Mouse (Mus musculus) MEL (cell line): ENCODE results near the gene Cyb5d2. TPM values are rescaled to one million over a fixed set of nuclear protein-coding genes. Genes with fewer than 3 reads are reported as not detected.
A peak's percentile ranks its signal among the peaks of the same experiment; 100 is the strongest.
"Not testable (repeated sequence)": the region's sequence is repeated elsewhere in the genome, so short reads cannot be mapped to it uniquely, and the experiment has no call there.

ENCODE experiments used
- DNase-seq: peaks from one replicate; pipeline ENCODE4 v3.0.0; 2011; ENCODE audit warnings: low read depth, low spot score
- H3K27ac ChIP-seq: 2 replicates; pipeline ENCODE4 v1.5.1; 2012; ENCODE audit warnings: low read depth, mild to moderate bottlenecking, control low read depth, low read length, moderate library complexity; ENCODE audit not compliant: control insufficient read depth
- H3K27me3 ChIP-seq, 2 experiments: fragments of 150-350 bp in 1 of 2; sonication (generic) in 1 of 2; 2 replicates each; pipeline ENCODE4 v1.6.1; 2012; ENCODE audit warnings: low read length in 2 of 2, mild to moderate bottlenecking in 2 of 2, improper control_type of control experiment in 1 of 2, moderate library complexity in 1 of 2; ENCODE audit not compliant: insufficient read depth in 2 of 2, control insufficient read depth in 1 of 2
- H3K36me3 ChIP-seq, 2 experiments: 2 replicates each; pipeline ENCODE4 v1.6.1; 2012 to 2014; ENCODE audit warnings: low read length in 2 of 2, improper control_type of control experiment in 1 of 2, inconsistent platforms in 1 of 2, mild to moderate bottlenecking in 1 of 2; ENCODE audit not compliant: insufficient read depth in 2 of 2, control insufficient read depth in 1 of 2
- H3K4me1 ChIP-seq, 2 experiments: fragments of 150-350 bp in 1 of 2; sonication (generic) in 1 of 2; 2 replicates each; pipeline ENCODE4 v1.6.1; 2012; ENCODE audit warnings: low read length in 2 of 2, improper control_type of control experiment in 1 of 2, mild to moderate bottlenecking in 1 of 2; ENCODE audit not compliant: insufficient read depth in 2 of 2, control insufficient read depth in 1 of 2
- H3K4me3 ChIP-seq, 2 experiments: fragments of 150-350 bp in 1 of 2; sonication (generic) in 1 of 2; 2 replicates each; pipeline ENCODE4 v1.5.1; 2012; ENCODE audit warnings: low read depth in 2 of 2, low read length in 2 of 2, mild to moderate bottlenecking in 2 of 2, moderate library complexity in 2 of 2, control low read depth in 1 of 2, improper control_type of control experiment in 1 of 2; ENCODE audit not compliant: control insufficient read depth in 1 of 2, insufficient read depth in 1 of 2
- H3K79me2 ChIP-seq: 2 replicates; pipeline ENCODE4 v1.6.1; 2012; ENCODE audit warnings: mild to moderate bottlenecking, low read length, moderate library complexity; ENCODE audit not compliant: control insufficient read depth, poor library complexity, insufficient read depth
- H3K9ac ChIP-seq: 2 replicates; pipeline ENCODE4 v1.6.1; 2012; ENCODE audit warnings: low read depth, mild to moderate bottlenecking, control low read depth, low read length, moderate library complexity; ENCODE audit not compliant: control insufficient read depth, poor library complexity, severe bottlenecking
- H3K9me3 ChIP-seq: fragments of 150-350 bp; sonication (generic); replicated peaks from 2 replicates; pipeline ENCODE4 v1.6.1; 2012; ENCODE audit warnings: mild to moderate bottlenecking, low read length, improper control_type of control experiment, moderate library complexity; ENCODE audit not compliant: insufficient read depth
- BHLHE40 ChIP-seq: IDR thresholded peaks from 2 replicates; pipeline ENCODE4 v1.6.1; 2012; ENCODE audit warnings: low read depth, mild to moderate bottlenecking, inconsistent platforms, low read length, improper control_type of control experiment, borderline replicate concordance
- CHD2 ChIP-seq: IDR thresholded peaks from 2 replicates; pipeline ENCODE4 v1.6.1; 2011; ENCODE audit warnings: low read length, improper control_type of control experiment
- CTCF ChIP-seq, 3 experiments: IDR thresholded peaks in 2 of 3; conservative IDR thresholded peaks in 1 of 3; 2 replicates each; pipeline ENCODE4 v1.5.1; 2011 to 2012; ENCODE audit warnings: low read length in 3 of 3, low read depth in 2 of 3, mild to moderate bottlenecking in 2 of 3, improper control_type of control experiment in 1 of 3, inconsistent platforms in 1 of 3, mixed read lengths in 1 of 3, moderate library complexity in 1 of 3; ENCODE audit not compliant: control insufficient read depth in 1 of 3, insufficient read depth in 1 of 3, poor library complexity in 1 of 3, severe bottlenecking in 1 of 3
- E2F4 ChIP-seq: IDR thresholded peaks from 2 replicates; pipeline ENCODE4 v1.6.1; 2011; ENCODE audit warnings: low read depth, low read length, improper control_type of control experiment, borderline replicate concordance
- ETS1 ChIP-seq: IDR thresholded peaks from 2 replicates; pipeline ENCODE4 v1.6.1; 2012; ENCODE audit warnings: low read depth, mild to moderate bottlenecking, inconsistent platforms, low read length, improper control_type of control experiment, moderate library complexity
- GATA1 ChIP-seq: IDR thresholded peaks from 2 replicates; pipeline ENCODE4 v1.6.1; 2011; ENCODE audit warnings: low read depth, low read length, improper control_type of control experiment
- MAFK ChIP-seq: IDR thresholded peaks from 2 replicates; pipeline ENCODE4 v1.6.1; 2011; ENCODE audit warnings: low read depth, mild to moderate bottlenecking, low read length, improper control_type of control experiment, borderline replicate concordance
- MYB ChIP-seq: IDR thresholded peaks from 2 replicates; pipeline ENCODE4 v1.6.1; 2011; ENCODE audit warnings: mild to moderate bottlenecking, low read depth, low read length, improper control_type of control experiment
- MYC ChIP-seq: IDR thresholded peaks from 2 replicates; pipeline ENCODE4 v1.6.1; 2011; ENCODE audit warnings: low read depth, mild to moderate bottlenecking, low read length, improper control_type of control experiment, moderate library complexity
- POLR2AphosphoS2 ChIP-seq: IDR thresholded peaks from 2 replicates; pipeline ENCODE4 v1.6.1; 2011; ENCODE audit warnings: low read length, improper control_type of control experiment
- POLR2AphosphoS5 ChIP-seq: IDR thresholded peaks from 2 replicates; pipeline ENCODE4 v1.6.1; 2012; ENCODE audit warnings: low read depth, borderline replicate concordance, mild to moderate bottlenecking, inconsistent platforms, low read length, moderate library complexity, mixed read lengths
- RAD21 ChIP-seq: IDR thresholded peaks from 2 replicates; pipeline ENCODE4 v1.6.1; 2011; ENCODE audit warnings: mild to moderate bottlenecking, low read depth, low read length, improper control_type of control experiment
- SIN3A ChIP-seq: IDR thresholded peaks from 2 replicates; pipeline ENCODE4 v1.6.1; 2012; ENCODE audit warnings: low read length, improper control_type of control experiment, inconsistent platforms
- SMC3 ChIP-seq: IDR thresholded peaks from 2 replicates; pipeline ENCODE4 v1.6.1; 2011; ENCODE audit warnings: low read depth, low read length, improper control_type of control experiment
- TCF12 ChIP-seq: IDR thresholded peaks from 2 replicates; pipeline ENCODE4 v1.6.1; 2014; ENCODE audit warnings: low read depth, mild to moderate bottlenecking, inconsistent platforms, low read length, improper control_type of control experiment, moderate library complexity
- USF1 ChIP-seq: IDR thresholded peaks from 2 replicates; pipeline ENCODE4 v1.6.1; 2014; ENCODE audit warnings: low read depth, mild to moderate bottlenecking, inconsistent platforms, low read length, improper control_type of control experiment, moderate library complexity
- ZMIZ1 ChIP-seq: IDR thresholded peaks from 2 replicates; pipeline ENCODE4 v1.6.1; 2012; ENCODE audit warnings: low read depth, mild to moderate bottlenecking, inconsistent platforms, low read length, improper control_type of control experiment, moderate library complexity
- polyA plus RNA-seq, 2 experiments: library from polyadenylated mRNA; stranded (reverse) in 1 of 2; unstranded in 1 of 2; fragments of >175 nt in 1 of 2; fragments of >200 nt in 1 of 2; gene quantifications; 2 replicates each; pipeline versions ENCODE4 v1.2.1 to v1.2.4; 2012; ENCODE audit warnings: low replicate concordance in 2 of 2, low read depth in 1 of 2; ENCODE audit not compliant: insufficient read length in 2 of 2, insufficient read depth in 1 of 2, missing spikeins in 1 of 2
- total RNA-seq: library from RNA; depleted of rRNA; stranded (reverse); fragments of 300-350 nt; gene quantifications from 2 replicates; pipeline ENCODE4 v1.2.3, GENCODE M21; 2012

The Cyb5d2 gene
- total and polyA plus RNA-seq, 3 experiments = 4.6 to 7.2 TPM; not detected in 1

- H3K79me2 ChIP-seq, H3K9ac ChIP-seq, H3K4me1 ChIP-seq, H3K4me3 ChIP-seq, H3K9me3 ChIP-seq, H3K27ac ChIP-seq, H3K27me3 ChIP-seq: not testable (repeated sequence)
- H3K36me3 ChIP-seq = peaks cover 26 to 60% of the 10 kb centered on the region in 2 experiments
- TF ChIP-seq SMC3 = peak; percentile 64
- 0 out of 2 replicates have a peak, but pooled peaks have one; percentile 7 for TF ChIP-seq POLR2AphosphoS5
- peak; percentile 48 for TF ChIP-seq RAD21
- peak; percentile 29 to 63 (median 59); a peak in 5 of 6 replicates for TF ChIP-seq CTCF (IDR thresholded peaks at IDR 0.05 in 2 of 3, conservative IDR thresholded peaks at IDR 0.05 in 1 of 3; ENCODE audit: control insufficient read depth in 1 of 3, insufficient read depth in 1 of 3, low read depth in 2 of 3, low read length in 3 of 3, poor library complexity in 1 of 3, severe bottlenecking in 1 of 3)
- DNase-seq = peak; percentile 56
Observed at GRCm38 (mm10) chr11:72737517-72737916, 58.4 kb downstream of the Cyb5d2 start.

GRCm38 (mm10) chr11:72736320-72736719 lies 59.6 kb downstream of the Cyb5d2 start:
- DNase-seq = peak; percentile 48
- peaks cover 8% of the 10 kb centered on the region for H3K79me2 ChIP-seq
- no peak overlapping the region for H3K9ac ChIP-seq
- H3K27me3 ChIP-seq = no peaks in the 10 kb centered on the region
- H3K27ac ChIP-seq = no peak overlapping the region
- H3K4me1 ChIP-seq = peaks cover 3 to 7% of the 10 kb centered on the region in 2 experiments; a peak in 2 of 4 replicates
- H3K36me3 ChIP-seq = peaks cover 26 to 61% of the 10 kb centered on the region in 2 experiments
- no peak overlapping the region for H3K4me3 ChIP-seq
- no peaks in the 10 kb centered on the region for H3K9me3 ChIP-seq
- TF ChIP-seq MYB (no peak), RAD21 (no peak), E2F4 (no peak), USF1 (no peak), SIN3A (no peak; the same call in 1 of the 2 replicates), ETS1 (no peak), MAFK (no peak), CHD2 (no peak), MYC (no peak), TCF12 (no peak), POLR2AphosphoS2 (no peak), GATA1 (no peak), ZMIZ1 (no peak; the same call in 1 of the 2 replicates), BHLHE40 (no peak)
